Mouse (Mus musculus) hindbrain, embryonic 11.5 days (tissue): Measurements from ENCODE around the gene Pdzrn3. TPM values are rescaled to one million over a fixed set of nuclear protein-coding genes. Genes with fewer than 3 reads are reported as not detected.

ENCODE experiments used
- ATAC-seq: fragments of 200-750 bp; cut with Nextera tagmentation; 2 replicates; pipeline ENCODE4 v1.8.0; 2017; ENCODE audit warnings: mild to moderate bottlenecking, moderate TSS enrichment, moderate library complexity; ENCODE audit not compliant: low FRiP score
- DNase-seq: peaks from one replicate; pipeline ENCODE4 v3.0.0-alpha.2; 2015; ENCODE audit warnings: low spot score
- H3K27ac ChIP-seq: fragments of 300-500 bp; sonication (generic); 2 replicates; pipeline ENCODE4 v1.5.1; 2014; ENCODE audit warnings: mild to moderate bottlenecking, low read depth, low read length
- H3K27me3 ChIP-seq: fragments of 300-500 bp; sonication (generic); 2 replicates; pipeline ENCODE4 v1.6.1; 2014; ENCODE audit warnings: mild to moderate bottlenecking, low read length, moderate library complexity, mixed read lengths; ENCODE audit not compliant: control insufficient read depth, insufficient read depth
- H3K36me3 ChIP-seq: fragments of 300-500 bp; sonication (generic); 2 replicates; pipeline ENCODE4 v1.6.1; 2014; ENCODE audit warnings: mild to moderate bottlenecking, low read length, moderate library complexity, mixed read lengths; ENCODE audit not compliant: control insufficient read depth, insufficient read depth
- H3K4me1 ChIP-seq: fragments of 300-500 bp; sonication (generic); replicated peaks from 2 replicates; pipeline ENCODE4 v1.6.1; 2014; ENCODE audit warnings: low read length, mixed read lengths; ENCODE audit not compliant: control insufficient read depth, insufficient read depth
- H3K4me2 ChIP-seq: fragments of 300-500 bp; sonication (generic); replicated peaks from 2 replicates; pipeline ENCODE4 v1.6.1; 2014; ENCODE audit warnings: mild to moderate bottlenecking, low read depth, low read length
- H3K4me3 ChIP-seq: fragments of 300-500 bp; sonication (generic); 2 replicates; pipeline ENCODE4 v1.5.1; 2014; ENCODE audit warnings: low read depth, low read length
- H3K9ac ChIP-seq: fragments of 300-500 bp; sonication (generic); 2 replicates; pipeline ENCODE4 v1.6.1; 2014; ENCODE audit warnings: low read depth, low read length
- H3K9me3 ChIP-seq: fragments of 300-500 bp; sonication (generic); 2 replicates; pipeline ENCODE4 v1.6.1; 2016; ENCODE audit warnings: low read length; ENCODE audit not compliant: control insufficient read depth
- WGBS: fragments of 180-500 bp; shearing (Covaris S2); extraction: QIAGEN DNeasy Blood & Tissue Kit; methylation state at CpG from one replicate; pipeline ENCODE4 v1.1.7; 2014; 5-methylcytosine and 5-hydroxymethylcytosine counted together
- polyA plus RNA-seq: library from polyadenylated mRNA; unstranded; fragments of >200 nt; fragmentation: Nextera tagmentation; extraction: Ambion mirVana; gene quantifications from 2 replicates; pipeline ENCODE4 v1.2.1, GENCODE M21; 2014

Pdzrn3 gene
- polyA plus RNA-seq, 1 experiment from 2014 or later: 20.5 TPM

GRCm38 (mm10) chr6:101297563-101298520 is 79.9 kb downstream of the Pdzrn3 start:
- Histone ChIP-seq H3K27ac (no peak overlapping the region), H3K36me3 (no peaks in the 10 kb centered on the region), H3K4me3 (no peak overlapping the region), H3K4me1 (no peaks in the 10 kb centered on the region), H3K9me3 (no peaks in the 10 kb centered on the region), H3K9ac (no peak overlapping the region), H3K4me2 (no peak overlapping the region), H3K27me3 (no peaks in the 10 kb centered on the region)
- ATAC-seq (no peak), DNase-seq (no peak)
- 89% methylated on average over 15 of the region's 15 CpGs for WGBS

DNA sequence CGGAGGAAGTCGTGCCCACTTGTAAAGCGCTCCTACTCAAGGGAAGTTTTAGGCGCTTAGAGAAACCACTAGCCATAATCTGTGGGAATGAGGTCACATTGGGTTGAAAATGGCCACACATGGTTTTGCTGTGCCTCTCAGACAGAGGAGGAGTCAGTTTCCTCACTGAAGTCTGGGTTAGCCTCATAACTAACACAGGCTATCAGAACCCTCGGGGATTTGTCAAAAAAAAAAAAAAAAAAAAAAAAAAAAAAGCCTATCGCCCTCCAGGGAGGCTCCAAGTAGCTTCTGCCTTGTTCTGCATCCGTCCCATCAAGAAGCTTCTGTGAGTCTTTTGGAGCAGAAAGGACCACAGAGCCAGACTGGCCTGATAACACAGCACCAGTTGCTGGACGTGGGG is 80.7 kb downstream of the Pdzrn3 start:
- Histone ChIP-seq H3K36me3 (no peaks in the 10 kb centered on the region), H3K4me2 (no peak overlapping the region), H3K9me3 (no peaks in the 10 kb centered on the region), H3K27me3 (no peaks in the 10 kb centered on the region), H3K27ac (no peak overlapping the region), H3K4me3 (no peak overlapping the region), H3K4me1 (no peaks in the 10 kb centered on the region), H3K9ac (no peak overlapping the region)
- DNase-seq: no peak
- WGBS: 82% methylated on average over 8 of the region's 8 CpGs
- ATAC-seq: no peak

GRCm38 (mm10) chr6:101296280-101296679 is 81.4 kb downstream of the Pdzrn3 start:
- 76% methylated on average over 8 of the region's 8 CpGs for WGBS
- H3K27ac ChIP-seq: no peak overlapping the region

GRCm38 (mm10) chr6:101293036-101293572 is 84.6 kb downstream of the Pdzrn3 start:
- H3K27ac ChIP-seq: no peak overlapping the region
- H3K36me3 ChIP-seq: no peaks in the 10 kb centered on the region
- no peak for ATAC-seq
- H3K4me1 ChIP-seq: no peaks in the 10 kb centered on the region
- WGBS: 76% methylated on average over 12 of the region's 12 CpGs
- H3K27me3 ChIP-seq: no peaks in the 10 kb centered on the region
- no peak for DNase-seq
- H3K4me3 ChIP-seq: no peak overlapping the region
- H3K9me3 ChIP-seq: no peaks in the 10 kb centered on the region
- no peak overlapping the region for H3K4me2 ChIP-seq
- H3K9ac ChIP-seq: no peak overlapping the region

More at GRCm38 (mm10) chr6:101296280-101296679, 81.4 kb downstream of the Pdzrn3 start:
- Histone ChIP-seq H3K36me3 (no peaks in the 10 kb centered on the region), H3K9ac (no peak overlapping the region), H3K27me3 (no peaks in the 10 kb centered on the region), H3K4me1 (no peaks in the 10 kb centered on the region), H3K4me3 (no peak overlapping the region), H3K9me3 (no peaks in the 10 kb centered on the region), H3K4me2 (no peak overlapping the region)
- DNase-seq (no peak), ATAC-seq (no peak)

- 83% methylated on average over 2 of the region's 2 CpGs for WGBS
- ATAC-seq: no peak
- Histone ChIP-seq H3K9me3 (no peaks in the 10 kb centered on the region), H3K27me3 (no peaks in the 10 kb centered on the region), H3K36me3 (no peaks in the 10 kb centered on the region), H3K9ac (no peak overlapping the region), H3K4me2 (no peak overlapping the region), H3K4me1 (no peaks in the 10 kb centered on the region), H3K27ac (no peak overlapping the region), H3K4me3 (no peak overlapping the region)
- no peak for DNase-seq
These were observed 85.8 kb downstream of the Pdzrn3 start for GRCm38 (mm10) chr6:101291944-101292343.

DNA sequence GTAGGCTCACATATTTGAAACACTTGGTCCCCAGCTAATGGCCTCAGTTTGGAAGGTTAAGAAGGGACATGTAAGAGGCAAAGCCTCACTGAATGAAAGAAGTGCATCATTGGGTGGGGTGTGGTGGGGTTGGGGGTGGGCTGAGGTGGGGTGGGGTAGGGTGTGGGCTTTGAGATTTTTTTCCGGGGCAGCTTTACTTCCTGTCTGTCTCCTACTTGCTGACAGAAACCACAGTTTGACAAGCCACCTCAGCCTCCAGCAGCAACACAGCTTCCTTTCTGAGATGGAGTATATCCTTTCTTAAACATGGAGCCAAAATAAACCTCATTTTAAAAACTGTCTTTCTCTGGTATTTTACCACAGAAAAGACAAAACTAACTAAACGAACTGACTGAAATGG is 87.5 kb downstream of the Pdzrn3 start:
- no peaks in the 10 kb centered on the region for H3K27me3 ChIP-seq
- H3K4me2 ChIP-seq: no peak overlapping the region
- no peak overlapping the region for H3K9ac ChIP-seq
- DNase-seq (no peak), ATAC-seq (no peak)
- no peak overlapping the region for H3K27ac ChIP-seq
- no peaks in the 10 kb centered on the region for H3K4me1 ChIP-seq
- no peaks in the 10 kb centered on the region for H3K36me3 ChIP-seq
- H3K9me3 ChIP-seq: no peaks in the 10 kb centered on the region
- WGBS: 72% methylated on average over 2 of the region's 2 CpGs
- H3K4me3 ChIP-seq: no peak overlapping the region

DNA sequence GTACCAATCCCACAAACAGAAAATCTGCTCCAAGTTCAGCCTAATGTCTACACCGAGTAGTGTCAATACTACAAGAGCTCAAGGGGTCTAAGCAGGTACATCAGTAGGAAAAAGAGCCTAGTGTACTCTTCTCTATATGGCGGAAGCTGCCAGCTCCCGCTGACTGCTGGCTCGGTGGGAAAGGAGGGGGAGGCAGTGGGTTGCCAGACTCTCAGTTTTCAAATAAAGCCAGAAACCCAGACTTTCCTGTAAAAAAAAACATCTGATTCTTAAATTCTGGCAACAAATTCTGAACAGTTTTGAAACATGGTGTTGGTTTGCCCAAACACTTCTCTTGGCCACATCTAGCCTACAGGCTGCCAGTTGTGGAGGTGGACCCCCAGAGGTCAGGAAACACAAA is 88.3 kb downstream of the Pdzrn3 start:
- Histone ChIP-seq H3K4me3 (no peak overlapping the region), H3K36me3 (no peaks in the 10 kb centered on the region), H3K9me3 (no peaks in the 10 kb centered on the region), H3K27me3 (no peaks in the 10 kb centered on the region), H3K4me2 (no peak overlapping the region), H3K9ac (no peak overlapping the region), H3K4me1 (no peaks in the 10 kb centered on the region), H3K27ac (no peak overlapping the region)
- DNase-seq (no peak), ATAC-seq (no peak)
- WGBS: 72% methylated on average over 4 of the region's 4 CpGs

GRCm38 (mm10) chr6:101287566-101288173 is 90.0 kb downstream of the Pdzrn3 start:
- H3K36me3 ChIP-seq: no peaks in the 10 kb centered on the region
- WGBS: 82% methylated on average over 5 of the region's 5 CpGs

More at GRCm38 (mm10) chr6:101287566-101288173, 90.0 kb downstream of the Pdzrn3 start:
- DNase-seq (no peak), ATAC-seq (no peak)
- Histone ChIP-seq H3K27ac (no peak overlapping the region), H3K4me2 (no peak overlapping the region), H3K4me1 (no peaks in the 10 kb centered on the region), H3K9ac (no peak overlapping the region), H3K4me3 (no peak overlapping the region), H3K9me3 (no peaks in the 10 kb centered on the region), H3K27me3 (no peaks in the 10 kb centered on the region)
